Mouse (Mus musculus) ES-Bruce4 (cell line): ENCODE measurements around the gene Gm17949. TPM values are rescaled to one million over a fixed set of nuclear protein-coding genes. Genes with fewer than 3 reads are reported as not detected.
A peak's percentile ranks its signal among the peaks of the same experiment; 100 is the strongest.

Experiments
- H3K27ac ChIP-seq: 2 replicates; pipeline ENCODE4 v1.5.1; 2012; ENCODE audit warnings: low read length, inconsistent platforms; ENCODE audit not compliant: insufficient read depth
- H3K27me3 ChIP-seq: 2 replicates; pipeline ENCODE4 v1.6.1; 2012; ENCODE audit warnings: mild to moderate bottlenecking, low read length, inconsistent platforms; ENCODE audit not compliant: control insufficient read depth, poor library complexity, insufficient read depth, severe bottlenecking
- H3K36me3 ChIP-seq: 2 replicates; pipeline ENCODE4 v1.6.1; 2012; ENCODE audit warnings: inconsistent platforms, mild to moderate bottlenecking, low read length, moderate library complexity; ENCODE audit not compliant: control insufficient read depth, poor library complexity, insufficient read depth, severe bottlenecking
- H3K4me1 ChIP-seq: one replicate; pipeline ENCODE4 v1.8.1; 2011; ENCODE audit warnings: low read length; ENCODE audit not compliant: control insufficient read depth, insufficient read depth
- H3K4me3 ChIP-seq: 2 replicates; pipeline ENCODE4 v1.5.1; 2011; ENCODE audit warnings: low read depth, mild to moderate bottlenecking, low read length
- H3K9ac ChIP-seq: 2 replicates; pipeline ENCODE4 v1.6.1; 2012; ENCODE audit warnings: low read depth, mild to moderate bottlenecking, inconsistent platforms; ENCODE audit not compliant: poor library complexity, severe bottlenecking
- H3K9me3 ChIP-seq: replicated peaks from 2 replicates; pipeline ENCODE4 v1.6.1; 2012; ENCODE audit warnings: mild to moderate bottlenecking, low read length, inconsistent platforms; ENCODE audit not compliant: control insufficient read depth, poor library complexity, insufficient read depth, severe bottlenecking
- CTCF ChIP-seq: IDR thresholded peaks from one replicate; pipeline ENCODE4 v1.8.1; 2011; ENCODE audit warnings: low read depth, low read length
- EP300 ChIP-seq: IDR thresholded peaks from 2 replicates; pipeline ENCODE4 v1.6.1; 2011; ENCODE audit warnings: low read depth, low read length; ENCODE audit not compliant: insufficient read depth
- POLR2A ChIP-seq: IDR thresholded peaks from one replicate; pipeline ENCODE4 v1.8.1; 2011; ENCODE audit warnings: low read length; ENCODE audit not compliant: insufficient read depth
- polyA plus RNA-seq: library from polyadenylated mRNA; stranded (reverse); fragments of >200 nt; gene quantifications from 2 replicates; pipeline ENCODE4 v1.2.4, GENCODE M21; 2011; ENCODE audit warnings: low read depth; ENCODE audit not compliant: missing spikeins, insufficient read depth, insufficient read length

The Gm17949 gene
- polyA plus RNA-seq, 1 experiment: not detected

GRCm38 (mm10) chr17:56982013-56982412 lies 29.3 kb upstream of the Gm17949 start, which contains the start of gene Acer1:
Acer1 (minus strand) TSS chr17:56982126.
- Histone ChIP-seq H3K9ac (no peak within 1 kb of the TSS), H3K27me3 (no peaks in the 10 kb centered on the region), H3K9me3 (no peaks in the 10 kb centered on the region), H3K4me1 (no peaks in the 10 kb centered on the region), H3K36me3 (no peaks in the 10 kb centered on the region), H3K4me3 (no peak within 1 kb of the TSS), H3K27ac (no peak within 1 kb of the TSS)
- no peak for TF ChIP-seq CTCF
- TF ChIP-seq POLR2A: no peak
- TF ChIP-seq EP300: no peak

DNA sequence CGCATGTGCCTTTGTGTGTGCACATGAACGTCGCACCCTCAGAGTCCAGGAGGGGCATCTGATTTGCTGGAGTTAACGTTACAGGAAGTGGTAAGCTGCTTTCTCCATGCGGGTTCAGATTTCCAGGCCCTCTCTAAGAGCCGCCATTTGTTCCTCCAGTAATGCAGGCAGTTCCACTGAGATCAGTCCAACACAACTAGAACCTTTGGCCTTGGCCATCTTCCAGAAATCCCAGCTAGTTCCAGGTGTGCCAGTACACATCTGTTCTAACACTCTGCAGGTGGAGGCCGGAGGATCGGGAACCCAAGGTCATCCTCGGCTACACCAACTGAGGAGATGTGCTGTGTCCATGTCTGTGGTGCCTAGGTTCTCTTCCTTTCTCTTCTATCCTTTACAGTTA lies 26.4 kb upstream of the Gm17949 start:
- Histone ChIP-seq H3K27ac (no peak overlapping the region), H3K9ac (no peak overlapping the region), H3K4me3 (no peak overlapping the region), H3K9me3 (no peaks in the 10 kb centered on the region), H3K4me1 (no peaks in the 10 kb centered on the region), H3K36me3 (no peaks in the 10 kb centered on the region), H3K27me3 (no peaks in the 10 kb centered on the region)
- TF ChIP-seq CTCF (no peak), EP300 (no peak), POLR2A (no peak)

GRCm38 (mm10) chr17:56985656-56986055 lies 25.6 kb upstream of the Gm17949 start:
- Histone ChIP-seq H3K4me1 (no peaks in the 10 kb centered on the region), H3K9me3 (no peaks in the 10 kb centered on the region), H3K4me3 (no peak overlapping the region), H3K27me3 (no peaks in the 10 kb centered on the region), H3K27ac (no peak overlapping the region), H3K9ac (no peak overlapping the region), H3K36me3 (no peaks in the 10 kb centered on the region)
- no peak for TF ChIP-seq EP300
- TF ChIP-seq CTCF: no peak
- no peak for TF ChIP-seq POLR2A

DNA sequence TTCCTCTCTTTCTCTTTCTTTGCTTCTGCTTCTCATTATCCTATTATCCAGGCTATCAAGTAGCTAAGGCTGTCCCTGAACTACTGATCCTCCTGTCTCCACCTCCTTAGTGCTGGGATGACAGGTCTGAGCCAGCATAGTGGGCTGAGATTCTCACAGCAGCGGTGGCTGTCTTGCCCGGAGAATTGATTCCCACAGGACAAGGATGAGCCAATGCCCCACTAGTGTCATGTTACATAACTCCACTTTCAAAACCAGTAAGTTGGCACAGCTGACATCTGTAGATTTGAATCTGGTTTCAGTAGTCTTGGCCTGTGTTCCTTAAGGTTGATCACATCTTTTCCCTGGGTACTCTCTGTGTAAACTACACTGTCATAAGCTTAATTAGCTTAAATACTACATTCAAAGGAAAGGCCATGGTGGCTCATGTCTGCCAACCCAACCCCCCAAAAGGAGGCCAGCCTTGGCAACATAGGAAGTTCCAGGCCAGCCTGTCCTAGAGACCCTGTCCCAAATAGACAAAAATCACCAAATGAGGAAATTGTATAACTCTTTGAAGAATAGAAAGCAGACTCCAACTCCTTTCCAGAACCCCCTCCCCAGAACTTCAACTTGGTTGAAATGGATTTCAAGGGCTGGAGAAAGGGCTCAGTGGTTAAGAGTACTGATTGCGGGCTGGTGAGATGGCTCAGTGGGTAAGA lies 25.0 kb upstream of the Gm17949 start:
- Histone ChIP-seq H3K9ac (no peak overlapping the region), H3K27me3 (no peaks in the 10 kb centered on the region), H3K4me3 (no peak overlapping the region), H3K4me1 (peaks cover 2% of the 10 kb centered on the region), H3K36me3 (no peaks in the 10 kb centered on the region), H3K27ac (no peak overlapping the region), H3K9me3 (no peaks in the 10 kb centered on the region)
- TF ChIP-seq EP300: no peak
- no peak for TF ChIP-seq CTCF
- no peak for TF ChIP-seq POLR2A

DNA sequence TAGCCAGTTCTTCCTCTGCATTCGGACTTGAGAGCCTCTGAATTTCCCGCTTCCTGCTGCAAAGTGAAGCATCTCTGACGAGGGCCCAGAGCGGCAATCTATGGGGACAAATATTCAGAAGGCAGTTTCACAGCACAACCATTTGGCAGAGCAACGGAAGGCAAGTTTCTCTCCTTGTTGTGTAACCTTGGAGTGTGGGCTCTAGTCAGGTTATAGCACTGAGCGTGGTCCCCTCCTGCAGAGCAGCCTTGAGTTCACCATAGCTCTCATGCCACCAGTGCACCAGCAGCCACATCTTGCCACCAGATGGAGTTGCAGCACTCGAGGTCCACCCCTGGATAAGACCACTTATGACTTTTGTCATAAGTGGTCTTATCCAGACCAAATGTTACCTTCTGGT lies 22.8 kb upstream of the Gm17949 start:
- H3K9me3 ChIP-seq: no peaks in the 10 kb centered on the region
- TF ChIP-seq CTCF: peak; percentile 39
- no peak for TF ChIP-seq POLR2A
- TF ChIP-seq EP300: no peak
- H3K27ac ChIP-seq: no peak overlapping the region
- no peaks in the 10 kb centered on the region for H3K27me3 ChIP-seq
- no peak overlapping the region for H3K9ac ChIP-seq
- no peak overlapping the region for H3K4me3 ChIP-seq
- peaks cover 3% of the 10 kb centered on the region for H3K4me1 ChIP-seq
- peaks cover 12% of the 10 kb centered on the region for H3K36me3 ChIP-seq

- Histone ChIP-seq H3K4me3 (no peak overlapping the region), H3K36me3 (peaks cover 17% of the 10 kb centered on the region), H3K4me1 (peaks cover 3% of the 10 kb centered on the region), H3K9me3 (no peaks in the 10 kb centered on the region), H3K27ac (no peak overlapping the region), H3K27me3 (no peaks in the 10 kb centered on the region), H3K9ac (peak overlapping the region; percentile 60; the same call in 1 of the 2 replicates)
- TF ChIP-seq EP300: no peak
- no peak for TF ChIP-seq CTCF
- TF ChIP-seq POLR2A: no peak
These were observed 22.3 kb upstream of the Gm17949 start for GRCm38 (mm10) chr17:56988921-56989430.
